Mouse (Mus musculus) embryo, embryonic 11 days (tissue): ENCODE measurements at regions not wholly inside any gene's neighbourhood (a gene's known extent, or its start where the extent isn't known, plus 50 kb on each side); places are given as distances from the start of the nearest gene placed in this dataset.

ENCODE experiments used
- DNase-seq: peaks from one replicate; pipeline ENCODE4 v3.0.0-alpha.2; 2015

DNA sequence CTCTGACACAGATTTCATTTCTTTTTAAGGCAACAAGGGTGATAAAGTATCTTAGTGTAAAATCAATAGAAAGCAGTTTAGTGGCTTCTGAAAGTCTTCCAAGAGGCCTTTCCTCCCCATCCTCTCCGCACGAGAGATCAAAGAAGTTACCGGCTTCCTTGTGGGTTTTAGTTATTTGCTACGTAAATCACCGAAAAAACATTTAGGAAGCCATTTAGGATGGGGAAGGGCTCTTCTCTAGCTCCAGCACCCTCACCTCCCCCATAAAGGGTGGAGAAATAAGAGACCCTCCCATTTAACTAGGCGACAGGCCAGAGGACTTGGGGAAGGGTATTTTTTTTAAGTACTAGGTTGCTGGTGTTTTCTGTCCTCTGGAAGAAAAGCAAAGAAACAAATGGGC is 287.9 kb upstream of the Kazn start:
- DNase-seq: no peak

DNA sequence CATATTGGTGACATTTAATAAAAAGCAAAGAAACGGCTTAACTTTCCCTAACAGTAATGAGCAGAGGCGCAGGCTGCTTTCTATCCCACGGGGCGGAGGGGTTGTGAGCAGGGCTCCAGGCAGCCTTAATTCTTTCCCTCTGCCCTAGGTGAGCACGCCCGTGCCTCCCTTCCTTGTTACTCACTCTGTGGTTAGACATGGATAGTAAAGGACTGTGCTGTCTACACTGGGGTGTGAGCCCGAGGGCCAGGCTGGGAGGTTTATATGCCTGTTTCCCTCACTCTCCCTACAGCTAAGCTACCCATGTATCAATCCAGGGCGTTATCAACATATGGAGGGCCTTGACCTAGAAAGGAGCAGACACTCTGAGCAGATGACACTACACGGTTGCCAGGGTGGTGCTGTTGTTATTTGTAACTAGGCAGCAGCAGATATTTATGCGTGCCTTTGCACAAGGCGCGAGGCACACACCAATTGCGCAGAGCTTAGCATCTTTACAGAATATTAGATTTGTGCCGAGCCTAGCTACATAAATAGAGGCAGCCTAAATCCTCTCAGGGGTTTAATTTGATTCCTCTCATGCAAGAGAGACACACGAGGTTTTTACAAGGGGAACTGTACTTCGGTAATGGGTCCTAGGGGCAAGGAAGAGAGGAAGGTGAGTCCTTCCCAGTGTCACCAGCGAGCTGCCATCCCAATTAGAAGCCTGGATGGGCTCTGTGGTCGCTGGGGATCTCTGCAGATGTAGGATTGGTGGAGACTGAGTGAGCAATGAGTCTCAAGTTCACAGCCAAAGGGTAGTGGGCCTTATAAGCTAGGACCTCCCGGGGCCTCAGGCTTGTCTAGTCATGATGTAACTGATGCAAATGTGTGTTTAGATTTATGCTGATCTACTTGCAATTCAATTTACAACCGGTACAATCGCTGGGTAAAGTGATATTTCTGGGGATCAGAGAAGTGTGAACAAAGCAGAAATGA is 278.6 kb upstream of the Kazn start:
- DNase-seq: no peak

DNA sequence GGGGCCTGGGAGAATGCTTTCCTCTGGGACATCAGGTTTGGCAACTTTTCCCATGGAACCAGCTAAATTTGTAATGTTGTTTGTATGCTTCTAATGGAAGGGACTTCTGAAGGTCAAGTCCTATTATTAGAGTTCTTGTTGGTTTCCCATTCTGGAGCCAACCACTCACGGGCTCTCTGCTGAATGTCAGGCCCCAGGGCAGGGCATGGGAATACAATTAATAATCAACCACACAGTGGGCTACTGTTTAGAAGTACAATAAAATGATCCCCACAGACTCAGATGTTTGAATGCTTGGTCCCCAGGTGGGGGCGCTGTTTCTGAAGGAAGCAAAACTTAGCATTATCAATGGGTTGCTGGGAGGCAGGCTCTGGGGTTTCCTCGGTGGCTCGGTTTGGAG is 275.6 kb upstream of the Kazn start:
- no peak for DNase-seq

GRCm38 (mm10) chr4:142509386-142509785 is 270.2 kb upstream of the Kazn start:
- DNase-seq: no peak

GRCm38 (mm10) chr4:142506383-142507211 is 267.4 kb upstream of the Kazn start:
- no peak for DNase-seq

DNA sequence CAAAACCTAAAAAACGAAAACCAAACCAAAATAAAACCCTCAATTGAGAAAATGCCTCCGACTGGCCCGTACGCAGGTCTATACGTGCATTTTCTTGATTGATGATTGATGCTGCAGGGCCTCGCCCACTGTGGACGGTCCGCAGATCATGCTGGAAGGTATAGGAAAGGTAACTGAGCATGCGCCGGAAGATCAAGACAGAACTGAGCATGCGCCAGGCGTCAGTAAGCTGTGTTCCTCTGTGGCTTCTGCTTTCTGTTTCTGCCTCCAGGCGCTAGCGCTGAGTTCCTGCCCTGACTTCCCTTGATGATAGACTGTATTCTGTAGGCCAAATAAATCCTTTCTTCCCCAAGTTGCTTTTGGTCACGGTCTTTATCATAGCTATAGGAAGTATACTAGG is 264.6 kb upstream of the Kazn start:
- DNase-seq: no peak

- no peak for DNase-seq
Measured at GRCm38 (mm10) chr4:142501177-142501576, 262.0 kb upstream of the Kazn start.

GRCm38 (mm10) chr4:142500541-142500940 is 261.3 kb upstream of the Kazn start:
- no peak for DNase-seq

DNA sequence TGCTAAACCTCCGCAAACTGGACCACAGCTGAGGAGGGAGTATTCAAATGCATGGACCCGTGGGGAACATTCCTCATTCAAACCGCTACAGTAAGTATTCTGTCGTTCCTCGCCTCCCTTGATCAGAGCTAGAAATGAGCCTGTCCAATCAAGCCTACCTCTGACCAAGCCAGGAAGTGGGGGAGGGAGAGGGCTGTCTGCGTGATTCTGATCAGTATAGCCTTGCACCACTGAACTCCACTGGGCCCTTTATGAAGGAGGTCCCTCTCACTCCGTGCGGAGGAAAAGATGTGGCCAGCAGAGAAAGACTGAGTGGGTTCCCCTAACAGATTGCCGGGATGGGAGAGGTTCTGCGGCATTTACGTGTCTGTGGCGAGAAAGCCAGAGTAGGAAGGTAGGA is 257.4 kb upstream of the Kazn start:
- DNase-seq: no peak

GRCm38 (mm10) chr4:142492926-142493492 is 253.8 kb upstream of the Kazn start:
- no peak for DNase-seq

GRCm38 (mm10) chr4:142485784-142486423 is 246.7 kb upstream of the Kazn start:
- DNase-seq: no peak

DNA sequence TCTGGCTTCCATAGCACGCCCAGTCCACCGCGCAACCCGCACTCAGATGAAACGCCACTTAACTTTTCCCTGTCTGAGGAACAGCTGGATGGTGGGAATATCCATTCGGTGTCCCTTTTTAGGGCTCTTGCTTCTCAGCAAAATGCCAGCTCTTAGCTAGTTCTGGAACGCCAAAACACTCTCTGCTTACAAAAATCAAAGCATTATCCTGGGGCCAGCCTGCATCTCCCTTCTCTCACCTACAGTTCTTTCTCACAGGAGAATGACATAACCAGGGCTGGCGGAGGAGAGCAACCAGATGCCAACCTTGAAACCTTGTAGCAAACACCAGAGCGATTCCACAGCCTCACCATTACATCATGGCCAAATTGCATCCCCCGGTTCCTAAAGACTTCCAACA is 236.4 kb upstream of the Kazn start:
- DNase-seq: no peak

GRCm38 (mm10) chr4:142474626-142475025 is 235.4 kb upstream of the Kazn start:
- no peak for DNase-seq

DNA sequence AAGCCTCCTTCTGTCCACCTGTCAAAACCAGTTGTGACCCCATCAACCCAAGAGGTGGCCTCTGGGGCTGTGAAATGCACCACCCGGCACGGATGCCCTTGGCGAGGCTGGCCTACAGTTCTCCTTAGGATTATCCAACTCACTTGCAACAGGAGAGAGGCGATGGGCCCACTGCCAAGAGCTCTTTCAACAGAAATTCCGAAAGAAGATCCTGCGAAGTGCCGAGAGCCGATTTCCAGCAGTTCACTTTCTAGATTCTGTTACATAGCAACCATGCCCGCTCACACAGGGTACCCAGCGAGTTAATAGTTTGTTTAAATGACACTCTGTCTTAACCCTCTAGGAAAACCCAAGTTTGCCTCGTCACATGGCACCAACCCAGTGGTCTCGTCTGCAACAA is 234.8 kb upstream of the Kazn start:
- DNase-seq: no peak

DNA sequence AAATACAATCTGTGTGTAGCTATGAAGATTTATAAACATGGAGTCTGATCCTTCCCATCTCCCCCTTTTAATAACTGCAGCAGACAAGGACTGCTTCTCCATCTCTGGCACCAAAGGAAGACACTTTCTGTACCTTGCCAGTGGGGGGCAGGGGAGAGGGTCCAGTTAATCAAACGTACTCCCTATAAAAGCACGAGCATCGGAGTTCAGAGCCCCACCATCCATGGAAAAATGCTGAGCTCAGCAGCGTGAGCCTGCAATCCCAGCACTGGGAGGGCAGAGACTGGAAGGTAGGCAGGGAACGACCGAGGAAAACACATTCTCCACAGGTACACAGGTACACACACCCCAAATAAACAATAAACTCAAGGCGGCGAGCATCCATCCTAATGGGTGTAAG is 234.1 kb upstream of the Kazn start:
- no peak for DNase-seq

GRCm38 (mm10) chr4:142472332-142472731 is 233.1 kb upstream of the Kazn start:
- DNase-seq: no peak

DNA sequence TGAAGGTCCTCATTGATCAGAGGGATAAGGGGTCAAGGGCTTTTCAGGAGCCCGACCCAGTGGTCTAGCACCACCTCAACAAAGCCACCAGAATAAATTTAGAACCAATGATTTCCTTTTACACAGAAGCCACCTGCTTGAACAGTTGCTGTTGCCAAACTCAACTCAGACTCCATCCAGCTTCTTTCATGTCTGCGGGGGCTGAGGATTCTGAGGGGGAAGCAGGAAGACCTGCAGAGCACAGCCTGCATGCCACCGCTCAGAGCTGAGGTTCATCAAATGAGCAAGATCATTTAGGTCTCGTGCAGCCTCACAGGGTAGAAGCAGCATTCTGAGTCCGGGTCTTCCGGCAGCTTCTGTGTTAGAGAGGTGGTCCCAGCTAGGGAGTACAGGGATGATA is 231.6 kb upstream of the Kazn start:
- DNase-seq: no peak

DNA sequence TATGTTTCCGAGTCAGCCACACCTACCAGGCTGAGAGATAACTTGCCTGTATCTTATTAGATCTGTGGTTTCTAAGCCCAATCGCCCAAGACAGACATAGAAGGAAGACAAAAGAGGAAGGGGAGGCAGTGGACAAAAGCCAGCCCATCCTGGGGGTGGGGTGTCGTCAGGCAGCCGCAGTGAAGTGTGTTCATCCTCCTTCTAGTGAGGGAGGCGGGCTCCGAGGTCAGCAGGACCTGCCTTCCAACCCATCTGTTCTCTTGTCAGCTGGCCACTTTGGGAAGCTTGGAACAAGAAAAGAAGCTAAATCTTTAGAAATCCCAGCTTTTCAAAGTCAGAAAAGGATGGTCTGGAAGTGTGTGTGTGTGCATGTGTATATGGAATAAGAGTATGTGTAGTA is 228.7 kb upstream of the Kazn start:
- DNase-seq: no peak

DNA sequence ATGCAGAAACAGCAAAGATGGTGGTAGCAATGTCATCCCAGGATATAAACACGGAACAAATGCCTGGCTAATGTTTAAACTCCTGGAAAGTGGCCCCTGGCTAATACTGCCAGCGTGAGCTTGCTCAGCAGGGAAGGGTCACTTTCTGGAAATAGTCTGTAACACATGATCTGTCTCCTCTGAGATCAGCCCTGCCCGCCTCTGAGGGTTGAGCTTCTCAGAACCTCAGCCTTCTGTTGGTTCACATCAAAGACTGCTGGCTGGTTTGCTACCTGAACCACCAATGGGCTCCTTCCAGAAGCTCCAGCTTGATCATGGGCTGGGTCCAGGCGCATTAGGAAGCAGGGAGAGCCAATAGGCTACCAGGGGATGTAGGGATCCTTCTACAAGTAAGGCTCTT is 226.0 kb upstream of the Kazn start:
- DNase-seq: no peak

- DNase-seq: no peak
Measured at GRCm38 (mm10) chr4:142464066-142464465, 224.9 kb upstream of the Kazn start.

DNA sequence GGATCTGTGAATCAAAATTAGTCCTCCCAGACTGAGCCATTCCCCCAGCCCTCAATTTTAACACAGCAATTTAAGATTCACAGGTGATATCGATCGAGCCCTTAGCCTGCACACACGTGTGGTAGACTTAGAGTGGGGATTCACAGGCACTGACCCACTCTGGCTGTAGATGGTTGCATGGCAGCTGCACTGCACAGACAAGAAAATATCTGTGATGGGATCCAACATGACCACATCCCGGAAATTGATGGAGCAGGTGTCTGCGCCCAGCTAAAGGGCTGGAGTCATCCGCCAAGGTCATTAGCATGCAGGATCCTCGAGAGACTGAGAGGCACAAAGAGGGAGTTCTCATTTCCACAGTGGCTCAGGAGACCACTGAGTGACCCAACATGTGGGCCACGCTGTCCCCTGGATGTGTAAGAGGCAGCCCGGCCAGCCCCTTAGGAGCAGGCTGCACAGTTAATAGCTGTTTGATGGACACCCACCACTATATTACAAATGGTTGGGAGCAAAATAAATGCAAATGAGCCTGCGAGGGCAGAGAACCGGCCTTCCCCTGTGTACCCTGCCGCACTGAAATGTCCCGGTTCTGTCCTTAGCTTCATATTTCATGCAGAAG is 221.4 kb upstream of the Kazn start:
- no peak for DNase-seq

- DNase-seq: no peak
Measured at GRCm38 (mm10) chr4:142452614-142453013, 213.4 kb upstream of the Kazn start.

- no peak for DNase-seq
Measured at GRCm38 (mm10) chr4:142450884-142451283, 211.7 kb upstream of the Kazn start.
